Mouse (Mus musculus): ENCODE data around the gene Was.

- TF ChIP-seq CTCF (IDR thresholded peaks at IDR 0.05) (no peak), EP300 (IDR thresholded peaks at IDR 0.05) (no peak)
These were observed 14.7 kb upstream of the Was start for GRCm38 (mm10) chrX:8105019-8105418.

Measured in lung, postnatal 0 days (tissue).